Comparison of ENCODE assay signal across 22 mouse cellular contexts in the genomic region with DNA sequence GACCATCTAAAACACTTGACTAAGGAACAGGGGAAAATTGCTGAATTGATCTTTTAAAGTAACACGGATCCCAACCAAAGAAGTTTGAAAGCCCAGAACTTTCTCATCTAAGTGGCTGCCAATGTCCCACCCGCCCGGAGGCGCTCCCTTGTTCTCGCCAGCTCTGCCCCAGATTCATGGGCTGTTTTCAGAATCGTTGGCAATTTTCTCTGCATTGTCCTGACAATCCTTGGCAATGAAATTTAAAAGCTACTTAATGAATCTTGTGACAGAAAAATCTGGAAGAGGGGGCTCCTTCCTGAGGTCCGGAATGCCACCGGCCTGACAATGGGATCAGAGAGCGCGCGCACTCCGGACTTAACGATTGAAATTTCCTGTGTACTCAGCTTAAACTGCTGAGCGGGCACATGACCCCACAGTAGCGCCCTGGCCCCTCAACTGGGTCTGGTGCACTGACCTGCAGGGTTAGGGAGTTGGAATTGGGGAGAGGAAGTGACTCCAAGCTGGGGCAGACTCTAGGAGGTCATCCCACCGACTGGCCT. TPM values are rescaled to one million over a fixed set of nuclear protein-coding genes. Genes with fewer than 3 reads are reported as not detected.
A peak's percentile ranks its signal among the peaks of the same experiment; 100 is the strongest.
DNase-seq lines count a peak whose midpoint lies in the region; TF ChIP-seq lines count a peak whose summit lies in the region.
"Had no signal": no experiment of that assay in that cellular context is flagged by ENCODE, and none has a peak within 500 bp of the region (broad histone marks: within the 10 kb centered on the region; RNA-seq: fewer than 3 reads in every experiment).

No protein-coding gene starts in this region.

- no peak for DNase-seq in gastrocnemius, adult 2 months
- no peak for DNase-seq in gastrocnemius, postnatal 10 days
- DNase-seq in layer of hippocampus, adult 2 months (ENCODE audit: low spot score in 2 of 2), result peak in 1 of 2 experiments; percentile 37
- DNase-seq in layer of hippocampus, postnatal 10 days (ENCODE audit: low spot score in 2 of 2), result no peak
- DNase-seq in lung, postnatal 10 days, result peak; percentile 19
- no peak for DNase-seq in lung, adult 18-20 months
- DNase-seq in ZHBTc4 (ENCODE audit: low read depth, low spot score) (peak; percentile 65), MN1 (ENCODE audit: low spot score) (no peak)
- DNase-seq: adrenal gland, postnatal 14 days; gastrocnemius, postnatal 25 days; heart, adult 2 months; heart, postnatal 14 days; layer of hippocampus, postnatal 36 days; retina, postnatal 1 day; thymus, postnatal 25 days had no signal

- no peak for TF ChIP-seq CTCF in gastrocnemius, adult 2 months (IDR thresholded peaks at IDR 0.05)
- TF ChIP-seq CTCF in layer of hippocampus, adult 2 months (conservative IDR thresholded peaks at IDR 0.05), result no peak

- no peak overlapping the region for H3K27ac ChIP-seq in gastrocnemius, adult 2 months
- peak overlapping the region; percentile 72 for H3K27ac ChIP-seq in layer of hippocampus, adult 2 months
- H3K27ac ChIP-seq: embryonic facial prominence, embryonic 15.5 days; heart, adult 2 months; heart, embryonic 13.5 days; hindbrain, embryonic 12.5 days; limb, embryonic 13.5 days; liver, embryonic 15.5 days; neural tube, embryonic 13.5 days had no signal

- intact Hi-C loops in gastrocnemius, adult 2 months (cut with DNase I), result no loop called here

- peak overlapping the region; percentile 34 for H3K4me3 ChIP-seq in gastrocnemius, adult 2 months
- H3K4me3 ChIP-seq in layer of hippocampus, adult 2 months, result no peak overlapping the region
- H3K4me3 ChIP-seq: embryonic facial prominence, embryonic 15.5 days; heart, adult 2 months; heart, embryonic 13.5 days; hindbrain, embryonic 12.5 days; limb, embryonic 13.5 days; liver, embryonic 15.5 days; myocyte; neural tube, embryonic 13.5 days had no signal

RNA-seq across cellular contexts. Expression of gene Bod1, which starts 8.2 kb away (rescaled TPM):
- total RNA-seq in gastrocnemius, adult 2 months (2021), result 100 to 1,000 TPM; 137 to 158 TPM
- 100 to 1,000 TPM; 113 TPM for total RNA-seq in gastrocnemius, postnatal 10 days (2021)
- total RNA-seq in layer of hippocampus, adult 2 months (2021), result 100 to 1,000 TPM in 1 of 2 experiments, 10 to 100 TPM in 1; 97.1 to 101 TPM
- total RNA-seq in layer of hippocampus, postnatal 10 days (2021), result 10 to 100 TPM; 85.7 to 92.4 TPM

Comparison
In these comparisons a context has a peak if more than half of its experiments do, and no peak if none do; other contexts are left out.
1. DNase-seq: peak in lung, postnatal 10 days (single experiment) and ZHBTc4 (single experiment); none in gastrocnemius, adult 2 months (single experiment), gastrocnemius, postnatal 10 days (single experiment), layer of hippocampus, postnatal 10 days (0 of 2), lung, adult 18-20 months (0 of 2) and MN1 (single experiment).